Mouse (Mus musculus): ENCODE data around the gene Best1. TPM values are rescaled to one million over a fixed set of nuclear protein-coding genes. Genes with fewer than 3 reads are reported as not detected.
A peak's percentile ranks its signal among the peaks of the same experiment; 100 is the strongest.
"Not testable (repeated sequence)": the region's sequence is repeated elsewhere in the genome, so short reads cannot be mapped to it uniquely, and the experiment has no call there.

The Best1 gene
- polyA plus RNA-seq, 1 experiment from 2014 or later, result 0.64 TPM

GRCm38 (mm10) chr19:9982852-9983542 lies 18.4 kb downstream of the Best1 start:
- peak; percentile 84 for ATAC-seq (replicated peaks; ENCODE audit: low FRiP score, low TSS enrichment, low read depth)
- H3K9me3 ChIP-seq (ENCODE audit: control insufficient read depth, low read length), result no peaks in the 10 kb centered on the region
- H3K36me3 ChIP-seq (ENCODE audit: control insufficient read depth, insufficient read depth, low read length), result peaks cover 23% of the 10 kb centered on the region
- WGBS, result 1% methylated on average over 31 of the region's 31 CpGs
- peak overlapping the region; percentile 96 for H3K4me3 ChIP-seq (ENCODE audit: low read depth, low read length)
- H3K27me3 ChIP-seq (replicated peaks; ENCODE audit: control insufficient read depth, insufficient read depth, low read length), result no peaks in the 10 kb centered on the region
- peak; percentile 87 for DNase-seq (ENCODE audit: low spot score)
- peak overlapping the region; percentile 92 for H3K9ac ChIP-seq (ENCODE audit: low read length)
- H3K27ac ChIP-seq (ENCODE audit: low read depth), result peak overlapping the region; percentile 95
- H3K4me2 ChIP-seq (ENCODE audit: low read length), result peak overlapping the region; percentile 99
- H3K4me1 ChIP-seq (replicated peaks; ENCODE audit: control insufficient read depth, insufficient read depth, low read length), result peaks cover 21% of the 10 kb centered on the region

- peak overlapping the region; percentile 96 for H3K4me3 ChIP-seq (ENCODE audit: low read depth, low read length)
- peak overlapping the region; percentile 92 for H3K9ac ChIP-seq (ENCODE audit: low read length)
- under 1% methylated on average over 55 of the region's 59 CpGs for WGBS
Measured at GRCm38 (mm10) chr19:9982151-9982851, 19.1 kb downstream of the Best1 start.

GRCm38 (mm10) chr19:9981621-9982020 lies 19.8 kb downstream of the Best1 start:
- H3K9ac ChIP-seq (ENCODE audit: low read length), result peak overlapping the region; percentile 92

More at GRCm38 (mm10) chr19:9982151-9982851, 19.1 kb downstream of the Best1 start:
- ATAC-seq (replicated peaks; ENCODE audit: low FRiP score, low TSS enrichment, low read depth) (peak; percentile 97), DNase-seq (ENCODE audit: low spot score) (peak; percentile 96)
- Histone ChIP-seq H3K4me2 (ENCODE audit: low read length) (peak overlapping the region; percentile 99), H3K36me3 (ENCODE audit: control insufficient read depth, insufficient read depth, low read length) (peaks cover 23% of the 10 kb centered on the region), H3K4me1 (replicated peaks; ENCODE audit: control insufficient read depth, insufficient read depth, low read length) (peaks cover 21% of the 10 kb centered on the region), H3K27me3 (replicated peaks; ENCODE audit: control insufficient read depth, insufficient read depth, low read length) (no peaks in the 10 kb centered on the region), H3K27ac (ENCODE audit: low read depth) (peak overlapping the region; percentile 95), H3K9me3 (ENCODE audit: control insufficient read depth, low read length) (no peaks in the 10 kb centered on the region)

GRCm38 (mm10) chr19:9980258-9980657 lies 21.2 kb downstream of the Best1 start, which contains the start of gene Fth1:
Gene Fth1 (plus strand): TSS chr19:9980598.
- Histone ChIP-seq H3K27ac (ENCODE audit: low read depth) (no peak within 1 kb of the TSS), H3K4me2 (ENCODE audit: low read length) (no peak within 1 kb of the TSS), H3K36me3 (ENCODE audit: control insufficient read depth, insufficient read depth, low read length) (peaks cover 13% of the 10 kb centered on the region), H3K4me3 (ENCODE audit: low read depth, low read length) (no peak within 1 kb of the TSS), H3K27me3 (replicated peaks; ENCODE audit: control insufficient read depth, insufficient read depth, low read length) (no peaks in the 10 kb centered on the region), H3K9ac (ENCODE audit: low read length) (no peak within 1 kb of the TSS), H3K9me3 (ENCODE audit: control insufficient read depth, low read length) (no peaks in the 10 kb centered on the region), H3K4me1 (replicated peaks; ENCODE audit: control insufficient read depth, insufficient read depth, low read length) (peaks cover 21% of the 10 kb centered on the region)
- 94% methylated on average over 4 of the region's 4 CpGs for WGBS
- no peak for DNase-seq (ENCODE audit: low spot score)
- ATAC-seq (replicated peaks; ENCODE audit: low FRiP score, low TSS enrichment, low read depth), result no peak

More at GRCm38 (mm10) chr19:9981621-9982020, 19.8 kb downstream of the Best1 start:
- WGBS, result 77% methylated on average over 4 of the region's 4 CpGs
- Histone ChIP-seq H3K27ac (ENCODE audit: low read depth) (peak overlapping the region; percentile 95), H3K4me1 (replicated peaks; ENCODE audit: control insufficient read depth, insufficient read depth, low read length) (peaks cover 21% of the 10 kb centered on the region), H3K4me3 (ENCODE audit: low read depth, low read length) (peak overlapping the region; percentile 96; the same call in 1 of the 2 replicates), H3K36me3 (ENCODE audit: control insufficient read depth, insufficient read depth, low read length) (peaks cover 23% of the 10 kb centered on the region), H3K9me3 (ENCODE audit: control insufficient read depth, low read length) (no peaks in the 10 kb centered on the region), H3K4me2 (ENCODE audit: low read length) (peak overlapping the region; percentile 99), H3K27me3 (replicated peaks; ENCODE audit: control insufficient read depth, insufficient read depth, low read length) (no peaks in the 10 kb centered on the region)
- ATAC-seq (replicated peaks; ENCODE audit: low FRiP score, low TSS enrichment, low read depth) (no peak), DNase-seq (ENCODE audit: low spot score) (no peak)

- H3K9ac ChIP-seq (ENCODE audit: low read length), result no peak overlapping the region
- no peak overlapping the region for H3K27ac ChIP-seq (ENCODE audit: low read depth)
- 75% methylated on average over 2 of the region's 2 CpGs for WGBS
- H3K27me3 ChIP-seq (replicated peaks; ENCODE audit: control insufficient read depth, insufficient read depth, low read length), result no peaks in the 10 kb centered on the region
- ATAC-seq (replicated peaks; ENCODE audit: low FRiP score, low TSS enrichment, low read depth), result no peak
- peaks cover 2% of the 10 kb centered on the region for H3K36me3 ChIP-seq (ENCODE audit: control insufficient read depth, insufficient read depth, low read length)
- no peak for DNase-seq (ENCODE audit: low spot score)
- peaks cover 17% of the 10 kb centered on the region for H3K4me1 ChIP-seq (replicated peaks; ENCODE audit: control insufficient read depth, insufficient read depth, low read length)
- no peak overlapping the region for H3K4me3 ChIP-seq (ENCODE audit: low read depth, low read length)
- no peaks in the 10 kb centered on the region for H3K9me3 ChIP-seq (ENCODE audit: control insufficient read depth, low read length)
- H3K4me2 ChIP-seq (ENCODE audit: low read length), result no peak overlapping the region
Measured at GRCm38 (mm10) chr19:9979156-9979555, 22.3 kb downstream of the Best1 start.

GRCm38 (mm10) chr19:9978431-9978951 lies 22.9 kb downstream of the Best1 start:
- Histone ChIP-seq H3K9me3 (ENCODE audit: control insufficient read depth, low read length) (no peaks in the 10 kb centered on the region), H3K27me3 (replicated peaks; ENCODE audit: control insufficient read depth, insufficient read depth, low read length) (no peaks in the 10 kb centered on the region), H3K4me3 (ENCODE audit: low read depth, low read length) (no peak overlapping the region), H3K4me2 (ENCODE audit: low read length) (no peak overlapping the region), H3K36me3 (ENCODE audit: control insufficient read depth, insufficient read depth, low read length) (no peaks in the 10 kb centered on the region), H3K27ac (ENCODE audit: low read depth) (no peak overlapping the region), H3K9ac (ENCODE audit: low read length) (no peak overlapping the region), H3K4me1 (replicated peaks; ENCODE audit: control insufficient read depth, insufficient read depth, low read length) (peaks cover 10% of the 10 kb centered on the region; the same call in 1 of the 2 replicates)
- 52% methylated on average over 5 of the region's 5 CpGs for WGBS
- DNase-seq (ENCODE audit: low spot score) (no peak), ATAC-seq (replicated peaks; ENCODE audit: low FRiP score, low TSS enrichment, low read depth) (no peak)

GRCm38 (mm10) chr19:9977085-9977484 lies 24.3 kb downstream of the Best1 start:
- no peak overlapping the region for H3K4me3 ChIP-seq (ENCODE audit: low read depth, low read length)
- no peak for DNase-seq (ENCODE audit: low spot score)
- H3K4me1 ChIP-seq (replicated peaks; ENCODE audit: control insufficient read depth, insufficient read depth, low read length), result 0 out of 2 replicates have a peak, but pooled peaks cover 8% of the 10 kb centered on the region
- ATAC-seq (replicated peaks; ENCODE audit: low FRiP score, low TSS enrichment, low read depth), result 0 out of 2 replicates have a peak, but pooled peaks have one; percentile 13
- H3K4me2 ChIP-seq (ENCODE audit: low read length), result 0 out of 2 replicates have a peak overlapping the region, but pooled peaks have one; percentile 3
- H3K9me3 ChIP-seq (ENCODE audit: control insufficient read depth, low read length), result no peaks in the 10 kb centered on the region
- H3K9ac ChIP-seq (ENCODE audit: low read length), result no peak overlapping the region
- H3K27me3 ChIP-seq (replicated peaks; ENCODE audit: control insufficient read depth, insufficient read depth, low read length), result no peaks in the 10 kb centered on the region
- no peaks in the 10 kb centered on the region for H3K36me3 ChIP-seq (ENCODE audit: control insufficient read depth, insufficient read depth, low read length)
- no peak overlapping the region for H3K27ac ChIP-seq (ENCODE audit: low read depth)
- WGBS, result 70% methylated on average over 10 of the region's 10 CpGs

GRCm38 (mm10) chr19:9974853-9975252 lies 26.6 kb downstream of the Best1 start:
- H3K36me3 ChIP-seq (ENCODE audit: control insufficient read depth, insufficient read depth, low read length); H3K27me3 ChIP-seq (replicated peaks; ENCODE audit: control insufficient read depth, insufficient read depth, low read length); DNase-seq (ENCODE audit: low spot score); H3K27ac ChIP-seq (ENCODE audit: low read depth); H3K9ac ChIP-seq (ENCODE audit: low read length); H3K4me3 ChIP-seq (ENCODE audit: low read depth, low read length); H3K4me1 ChIP-seq (replicated peaks; ENCODE audit: control insufficient read depth, insufficient read depth, low read length); H3K9me3 ChIP-seq (ENCODE audit: control insufficient read depth, low read length); H3K4me2 ChIP-seq (ENCODE audit: low read length): not testable (repeated sequence)
- WGBS, result 79% methylated on average over 2 of the region's 2 CpGs
- ATAC-seq (replicated peaks; ENCODE audit: low FRiP score, low TSS enrichment, low read depth), result peak; percentile 70

All from intestine, embryonic 14.5 days (tissue).